Mouse (Mus musculus): ENCODE results near the gene Naxe.
A peak's percentile ranks its signal among the peaks of the same experiment; 100 is the strongest.

Gene Naxe

DNA sequence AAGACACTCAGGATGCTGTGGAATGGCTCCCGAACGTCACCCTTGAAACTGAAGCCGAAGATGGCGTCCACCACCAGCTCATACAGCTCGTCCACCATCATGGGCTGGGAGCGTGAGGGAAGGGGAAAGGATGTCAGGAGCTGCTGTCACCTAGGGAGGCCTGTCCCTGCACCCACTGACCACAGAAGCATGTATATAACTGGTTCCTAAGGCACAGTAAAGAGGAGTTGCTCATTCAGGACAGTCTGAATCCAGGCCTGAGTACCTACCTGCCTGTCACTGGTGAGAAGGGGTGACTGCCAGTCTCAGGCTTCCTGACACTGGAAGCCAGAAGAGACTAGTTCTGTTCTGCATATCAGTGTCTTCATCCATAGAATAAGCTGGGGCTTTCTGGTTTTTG is 1.3 kb downstream of the Naxe start:
- DNase-seq (ENCODE audit: low spot score): no peak

DNA sequence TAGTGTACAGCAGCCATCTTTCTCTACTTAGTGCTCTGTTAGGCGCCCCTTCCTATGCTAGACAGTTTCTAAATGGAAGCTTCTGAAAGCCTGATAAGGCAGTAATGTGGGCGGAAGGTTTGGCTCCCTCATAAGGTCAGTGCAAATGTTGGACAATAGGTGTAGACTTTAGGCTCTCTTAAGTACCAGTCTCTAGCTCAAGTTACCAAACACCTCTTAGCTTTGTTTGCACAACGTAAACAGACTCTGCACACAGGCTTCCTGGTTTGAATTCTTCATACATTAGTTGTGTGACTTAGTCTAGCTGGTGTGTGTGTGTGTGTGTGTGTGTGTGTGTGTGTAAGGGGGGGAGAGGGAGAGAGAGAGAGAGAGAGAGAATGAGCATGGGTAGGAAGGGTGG is 8.8 kb downstream of the Naxe start:
- no peak for DNase-seq (ENCODE audit: low spot score)

DNA sequence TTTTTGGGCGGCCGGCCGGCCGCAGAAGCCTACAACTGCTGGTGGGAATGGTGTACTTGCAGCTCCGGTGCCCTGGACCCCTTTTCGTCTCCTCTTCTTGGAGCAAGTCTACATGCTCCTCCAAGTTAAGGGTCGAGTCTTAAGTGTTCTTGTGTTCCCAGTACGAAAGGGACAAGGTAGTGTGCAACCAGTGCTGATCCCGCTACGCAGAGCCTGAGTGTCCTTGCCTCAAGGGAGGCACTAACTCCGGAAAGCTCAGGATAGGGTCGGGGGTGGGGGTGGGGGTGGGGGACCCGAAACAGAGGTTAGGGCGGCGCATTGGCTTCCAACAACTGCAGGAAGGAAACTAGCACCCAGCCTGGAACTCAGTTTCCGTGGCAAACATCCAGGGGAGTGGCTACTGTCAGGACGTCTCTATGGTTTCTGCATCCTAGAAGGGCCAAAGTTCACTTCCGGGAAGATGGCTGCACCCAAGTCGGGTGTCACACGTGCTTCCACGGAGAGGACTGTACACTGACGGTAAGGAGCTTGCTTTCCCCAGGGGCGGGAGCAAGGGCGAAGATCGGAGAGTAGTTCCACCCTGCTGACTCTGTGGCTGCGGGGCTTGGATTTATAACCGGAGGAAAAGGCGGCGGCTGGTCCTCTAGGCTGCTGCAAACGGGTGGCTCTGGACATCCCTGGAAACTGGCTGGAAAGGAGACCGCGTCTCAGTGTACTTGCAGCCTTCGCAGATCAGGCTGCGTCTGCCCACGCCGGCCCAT is 15.5 kb downstream of the Naxe start, which contains the start of gene Gpatch4:
Gene Gpatch4 (plus strand): TSS at position 448 of the 761 bp plus-strand sequence.
- DNase-seq (ENCODE audit: low spot score): peak; percentile 94

DNA sequence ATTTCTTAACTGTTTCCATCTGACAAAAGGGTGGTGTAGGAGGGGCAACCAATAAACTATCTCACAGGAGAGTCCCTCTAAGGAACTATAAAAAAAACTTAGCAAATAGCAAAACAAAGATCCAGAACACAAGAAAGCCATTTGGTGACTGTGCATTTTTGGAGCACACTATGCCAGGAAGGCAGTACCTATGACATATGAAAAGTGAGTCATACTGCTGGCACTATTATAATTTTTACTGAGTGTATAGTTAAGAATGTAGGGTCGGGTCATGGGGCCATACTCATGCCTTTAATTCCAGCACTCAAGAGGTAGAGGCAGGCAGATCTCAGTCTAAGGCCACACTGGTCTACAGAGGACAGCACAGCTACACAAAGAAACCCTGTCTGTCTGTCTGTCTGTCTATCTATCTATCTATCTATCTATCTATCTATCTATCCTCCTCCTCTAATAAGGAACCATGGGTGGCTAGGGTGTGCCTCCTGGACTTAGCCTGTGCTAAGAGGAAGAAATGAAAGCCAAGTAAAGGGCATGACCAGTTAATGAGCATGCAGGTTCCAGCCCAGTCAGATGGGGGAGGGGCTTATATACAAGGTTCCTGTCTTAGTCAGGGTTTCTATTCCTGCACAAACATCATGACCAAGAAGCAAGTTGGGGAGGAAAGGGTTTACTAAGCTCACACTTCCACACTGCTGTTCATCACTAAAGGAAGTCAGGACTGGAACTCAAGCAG is 22.6 kb downstream of the Naxe start:
- no peak for DNase-seq (ENCODE audit: low spot score)

DNA sequence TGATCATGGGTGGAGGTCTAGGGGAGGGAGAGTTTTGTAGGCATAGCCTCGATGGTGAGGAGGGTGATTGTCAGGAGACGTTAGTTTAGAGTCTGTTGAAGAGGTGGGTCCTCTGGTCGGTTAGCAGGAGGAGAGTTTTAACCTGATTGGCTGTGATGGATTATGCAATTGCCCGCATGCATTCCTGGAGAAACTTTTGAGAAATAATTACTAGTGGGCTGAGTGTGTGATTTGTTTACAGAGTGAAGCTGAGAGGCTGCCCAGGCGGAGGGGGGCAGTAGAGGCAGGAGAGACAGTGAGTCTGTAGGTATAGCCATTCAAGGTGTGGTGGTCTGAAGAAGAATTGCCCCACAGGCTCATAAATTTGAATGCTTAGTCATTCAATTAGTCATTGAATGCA is 24.8 kb downstream of the Naxe start:
- DNase-seq (ENCODE audit: low spot score): no peak

DNA sequence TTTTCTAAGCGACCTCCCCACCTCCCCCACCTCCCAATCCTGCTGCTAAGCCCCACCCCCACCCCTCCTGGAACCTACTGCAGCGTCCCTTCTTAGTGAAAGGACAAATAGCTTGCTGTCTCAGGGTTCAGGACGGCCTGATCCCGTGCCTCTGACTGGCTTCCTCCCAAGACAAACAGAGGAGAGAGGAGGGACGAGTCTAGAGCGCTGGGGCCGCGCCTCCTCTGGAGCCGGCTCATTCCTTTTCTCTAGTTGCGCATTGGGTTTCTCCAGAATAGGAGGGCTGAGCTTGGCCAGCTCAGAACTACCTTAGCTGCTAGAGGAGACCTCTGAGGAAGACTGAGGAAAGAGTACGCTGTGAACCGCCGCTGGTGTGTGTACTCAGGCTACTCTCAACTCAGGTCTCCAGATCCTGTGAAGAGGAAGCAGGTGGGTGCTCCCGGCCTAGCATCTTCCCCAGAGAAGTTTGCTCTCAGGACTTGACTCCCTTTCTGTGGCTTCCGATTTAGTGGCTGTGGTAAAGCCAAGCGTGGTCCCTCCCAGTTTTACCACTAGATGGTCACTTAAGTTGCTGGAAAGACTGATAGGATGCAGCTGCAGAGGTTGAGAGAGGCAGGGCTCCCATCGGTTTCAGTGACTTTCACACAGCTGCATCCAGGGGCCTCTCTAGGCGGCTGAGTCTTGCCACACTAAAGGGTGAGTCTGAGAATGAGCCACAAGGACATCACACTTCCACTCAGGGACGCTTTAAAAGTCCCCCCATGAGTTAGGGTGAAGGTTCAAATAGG is 27.5 kb downstream of the Naxe start:
- DNase-seq (ENCODE audit: low spot score): peak; percentile 62

DNA sequence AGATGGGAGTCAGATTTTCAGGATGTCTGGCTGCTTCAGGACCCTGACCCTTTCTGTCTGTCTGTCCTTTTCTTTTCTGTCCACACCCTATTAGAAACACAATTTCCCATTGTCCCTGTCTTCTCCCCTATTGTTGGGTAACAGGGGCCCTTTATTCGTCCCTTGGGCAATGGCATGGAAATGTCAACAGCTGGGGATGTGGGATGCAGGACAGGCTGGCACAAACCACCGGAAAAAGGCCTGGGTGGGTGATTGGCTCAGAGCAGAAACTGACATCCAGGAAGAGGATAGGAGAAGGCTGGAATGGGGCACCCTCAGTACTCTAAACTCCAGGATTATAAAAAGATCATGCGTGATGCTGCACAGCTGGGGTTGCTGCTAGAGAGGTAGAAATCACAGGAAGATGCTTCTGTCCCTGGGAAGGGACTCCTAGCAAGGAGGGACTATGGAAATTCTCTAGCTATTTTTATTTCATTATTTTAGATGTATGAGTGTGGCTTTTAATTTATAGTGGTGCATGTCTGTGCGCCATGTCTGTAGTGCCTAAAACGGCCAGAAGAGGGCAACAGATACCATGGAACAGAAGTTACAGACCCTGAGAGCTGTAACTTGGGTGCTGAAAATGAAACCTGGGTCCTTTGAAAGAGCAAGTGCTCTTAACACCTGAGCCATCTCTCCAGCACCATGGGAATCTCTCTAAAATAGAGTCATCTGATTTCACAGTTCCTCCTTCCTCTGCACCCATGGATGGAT is 30.7 kb downstream of the Naxe start, which contains the start of gene Hapln2:
Gene Hapln2 (minus strand): TSS at position 150 of the 753 bp plus-strand sequence.
- DNase-seq (ENCODE audit: low spot score): peak; percentile 64

DNA sequence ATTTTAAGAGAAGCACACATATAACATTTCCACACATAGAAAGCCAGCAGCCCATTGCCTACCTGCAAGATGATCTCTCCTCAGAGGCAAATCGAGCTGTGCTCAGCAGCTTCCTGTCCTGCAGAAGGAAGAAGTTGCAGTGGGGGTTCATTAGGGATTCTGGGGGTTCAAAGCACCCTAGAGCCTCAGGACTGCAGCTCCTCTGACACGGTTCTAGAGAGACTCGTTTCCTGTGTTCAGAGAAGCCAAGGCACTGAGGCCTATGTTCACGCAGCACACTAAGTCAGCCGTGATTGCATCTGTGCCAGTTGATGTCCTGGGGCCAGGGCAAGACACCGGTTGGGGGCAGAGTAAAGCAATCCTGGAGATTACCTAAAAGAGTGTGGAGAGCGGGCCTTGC is 31.5 kb downstream of the Naxe start:
- DNase-seq (ENCODE audit: low spot score): no peak

DNA sequence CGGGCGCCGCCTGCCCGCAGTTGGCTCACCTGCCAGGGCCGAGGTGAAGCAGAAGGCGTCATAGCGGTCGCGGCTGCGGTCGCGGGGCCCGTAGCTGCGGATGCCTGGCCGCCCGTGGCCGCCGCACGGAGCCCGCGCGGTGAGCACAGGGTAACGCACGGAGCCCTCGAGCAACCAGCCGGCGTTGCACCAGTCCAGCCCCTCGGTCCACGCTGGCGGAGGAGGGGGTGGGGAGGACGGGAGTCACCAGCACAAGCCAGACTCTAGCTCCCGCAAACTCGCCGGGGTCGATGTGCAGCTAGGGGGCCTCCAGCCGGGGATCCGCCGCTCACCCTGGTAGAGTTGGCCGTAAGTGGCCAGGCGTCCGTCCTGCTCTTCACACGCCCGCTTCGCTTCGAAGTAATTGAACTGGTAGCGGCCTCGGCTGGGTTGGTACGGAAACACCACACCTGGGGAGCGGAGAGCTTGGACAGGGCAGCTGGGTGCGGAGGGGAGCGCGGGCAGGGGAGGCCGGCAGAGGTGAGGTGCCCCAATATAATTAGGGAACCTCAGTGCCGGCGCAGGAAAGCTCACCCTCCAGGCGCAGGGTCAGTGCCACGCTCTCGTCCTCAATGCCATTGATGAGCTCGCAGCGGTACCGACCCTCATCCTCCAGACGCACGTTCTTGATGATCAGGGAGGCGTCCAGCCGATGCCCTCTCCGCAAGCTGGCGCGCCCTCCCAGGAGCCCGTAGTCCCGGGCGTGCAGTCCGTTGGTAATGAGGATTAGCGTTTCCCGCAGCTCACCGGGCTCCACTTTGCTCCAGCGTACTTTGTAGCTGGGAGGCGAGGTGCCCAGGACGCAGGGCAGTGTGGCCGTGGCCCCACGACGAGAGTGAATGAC is 34.9 kb downstream of the Naxe start:
- DNase-seq (ENCODE audit: low spot score): no peak

DNA sequence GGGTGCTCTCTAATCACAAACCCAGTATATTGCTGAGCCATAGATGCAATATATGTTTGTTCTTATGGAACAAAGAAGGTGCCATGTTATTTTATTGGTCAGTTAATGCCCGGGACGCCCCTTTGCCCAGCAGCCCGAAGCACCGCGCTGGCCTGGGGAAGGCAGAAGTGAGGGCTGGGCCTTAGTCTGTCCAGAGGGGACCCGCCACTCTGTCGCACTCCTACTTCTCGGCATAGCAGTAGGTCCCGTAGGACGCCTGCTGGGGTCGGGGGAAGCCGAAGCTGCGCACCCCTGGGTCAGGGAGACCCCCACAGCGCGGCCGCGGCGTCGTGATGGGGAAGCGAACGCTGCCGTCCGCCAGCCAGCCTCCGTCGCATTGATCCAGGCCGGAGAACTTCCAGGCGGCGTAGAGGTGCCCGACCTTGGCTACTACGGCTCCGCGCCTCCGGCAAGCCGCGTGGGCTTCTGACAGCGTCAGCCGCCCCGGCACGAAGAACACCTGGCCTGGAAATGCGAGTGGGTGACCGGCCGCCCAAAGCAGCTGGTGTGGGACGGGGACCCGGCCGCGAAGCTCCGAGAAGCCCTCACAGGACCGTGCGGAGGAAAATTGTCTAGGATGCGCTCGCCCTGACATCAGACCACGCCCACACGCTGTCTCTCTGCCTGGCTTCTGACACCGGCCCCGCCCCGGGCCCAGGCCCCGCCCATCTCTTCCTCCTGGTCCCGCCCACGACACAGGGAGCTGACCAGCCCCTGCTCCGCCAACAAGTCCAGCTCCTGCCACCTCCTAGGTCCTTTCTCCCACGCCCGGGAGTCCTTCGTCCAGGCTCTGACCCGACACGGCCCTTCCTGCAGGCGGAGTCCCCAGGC is 35.7 kb downstream of the Naxe start:
- DNase-seq (ENCODE audit: low spot score): peak; percentile 90

DNA sequence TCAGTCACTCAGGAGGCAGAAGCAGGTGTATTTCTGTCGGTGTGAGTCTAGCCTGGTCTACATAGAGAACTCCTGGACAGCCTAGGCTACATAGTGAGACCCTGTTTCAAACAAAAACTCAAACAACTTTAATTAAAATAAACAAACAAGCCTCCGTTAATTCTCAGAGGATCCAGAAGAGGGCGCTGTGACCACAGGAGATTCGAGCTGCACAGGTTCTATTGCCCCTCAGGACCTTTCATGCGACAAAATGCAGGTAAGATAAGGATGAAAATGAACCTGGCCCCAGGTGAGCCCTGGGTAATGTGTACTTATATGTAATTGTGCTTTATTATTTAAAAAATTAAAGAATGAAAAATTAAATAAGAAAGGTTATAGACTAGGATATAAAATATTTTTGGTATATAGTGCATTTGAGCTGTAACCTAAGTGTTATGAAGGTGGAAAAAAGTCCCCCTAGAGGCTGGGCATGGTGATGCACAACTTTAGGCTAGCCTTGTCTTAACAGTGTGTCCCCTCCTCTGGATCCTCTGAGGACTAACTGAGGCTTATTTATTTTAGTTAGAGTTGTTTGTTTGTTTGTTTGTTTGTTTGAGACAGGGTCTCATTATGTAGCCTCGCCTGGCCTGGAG is 47.5 kb downstream of the Naxe start:
- DNase-seq (ENCODE audit: low spot score): no peak

All from layer of hippocampus, adult 11-12 months (tissue).